Mouse (Mus musculus) common myeloid progenitor, adult 5-6 weeks (primary cell): ENCODE results near the gene Cyp4f39. TPM values are rescaled to one million over a fixed set of nuclear protein-coding genes. Genes with fewer than 3 reads are reported as not detected.
A peak's percentile ranks its signal among the peaks of the same experiment; 100 is the strongest.
"Not testable (repeated sequence)": the region's sequence is repeated elsewhere in the genome, so short reads cannot be mapped to it uniquely, and the experiment has no call there.

ENCODE experiments used
- ATAC-seq: replicated peaks from 2 replicates; pipeline ENCODE4 v1.8.0; 2016; ENCODE audit warnings: low read depth, mild to moderate bottlenecking, moderate TSS enrichment, inconsistent platforms; ENCODE audit not compliant: poor library complexity, severe bottlenecking
- total RNA-seq: library from RNA; stranded (forward); fragments of 200-1000, 187-1606 nt; gene quantifications from 2 replicates; pipeline ENCODE4 v1.2.3, GENCODE M21; 2017

The Cyp4f39 gene
- total RNA-seq, 1 experiment from 2014 or later, result 0.73 TPM

- ATAC-seq, result not testable (repeated sequence)
These were observed 73.8 kb downstream of the Cyp4f39 start for GRCm38 (mm10) chr17:32526341-32526740.

GRCm38 (mm10) chr17:32527748-32528147 lies 75.2 kb downstream of the Cyp4f39 start:
- ATAC-seq, result no peak

GRCm38 (mm10) chr17:32528408-32529337 lies 76.2 kb downstream of the Cyp4f39 start:
- ATAC-seq, result peak; percentile 96

- not testable (repeated sequence) for ATAC-seq
These were observed 79.8 kb downstream of the Cyp4f39 start for GRCm38 (mm10) chr17:32532356-32532755.

GRCm38 (mm10) chr17:32534068-32534467 lies 81.5 kb downstream of the Cyp4f39 start:
- ATAC-seq, result peak; percentile 53

GRCm38 (mm10) chr17:32536051-32536866 lies 83.7 kb downstream of the Cyp4f39 start, which contains the start of gene Cyp4f16:
Gene Cyp4f16 (plus strand): TSS chr17:32536558.
- ATAC-seq, result peak; percentile 85

GRCm38 (mm10) chr17:32536867-32537250 lies 84.3 kb downstream of the Cyp4f39 start:
- ATAC-seq, result peak; percentile 29

Other genes with a start within 250 kb of the Cyp4f39 start
- gene Brd4, start 168.0 kb upstream of the Cyp4f39 start, total RNA-seq, result 22.5 and 58.5 TPM in 2 replicates
- gene Akap8, start 131.5 kb upstream of the Cyp4f39 start, total RNA-seq, result 146 and 161 TPM in 2 replicates
- 87.8 and 101 TPM in 2 replicates for gene Akap8l, start 102.1 kb upstream of the Cyp4f39 start, total RNA-seq
- 13.2 and 15.7 TPM in 2 replicates for gene Wiz, start 63.3 kb upstream of the Cyp4f39 start, total RNA-seq
- gene Rasal3, start 49.1 kb upstream of the Cyp4f39 start, total RNA-seq, result 29.6 and 34.9 TPM in 2 replicates
- 4.5 and 7.1 TPM in 2 replicates for gene Pglyrp2, start 28.6 kb upstream of the Cyp4f39 start, total RNA-seq
- gene Cyp4f17, start 53.3 kb downstream of the Cyp4f39 start, total RNA-seq, result 0.50 and 2.0 TPM in 2 replicates
- gene Cyp4f16, start 83.8 kb downstream of the Cyp4f39 start, total RNA-seq, result 9.6 and 11.6 TPM in 2 replicates
- gene Cyp4f37, start 168.6 kb downstream of the Cyp4f39 start, total RNA-seq, result not detected in 2 replicates
- gene Cyp4f40, start 206.2 kb downstream of the Cyp4f39 start, total RNA-seq, result not detected in 2 replicates
- not detected in 2 replicates for gene Cyp4f15, start 232.9 kb downstream of the Cyp4f39 start, total RNA-seq